Mouse (Mus musculus) hindbrain, embryonic 11.5 days (tissue): ENCODE measurements at regions not wholly inside any gene's neighbourhood (a gene's known extent, or its start where the extent isn't known, plus 50 kb on each side); places are given as distances from the start of the nearest gene placed in this dataset.

Experiments
- ATAC-seq: fragments of 200-750 bp; cut with Nextera tagmentation; 2 replicates; pipeline ENCODE4 v1.8.0; 2017; ENCODE audit warnings: mild to moderate bottlenecking, moderate TSS enrichment, moderate library complexity; ENCODE audit not compliant: low FRiP score
- DNase-seq: peaks from one replicate; pipeline ENCODE4 v3.0.0-alpha.2; 2015; ENCODE audit warnings: low spot score
- H3K27ac ChIP-seq: fragments of 300-500 bp; sonication (generic); 2 replicates; pipeline ENCODE4 v1.5.1; 2014; ENCODE audit warnings: mild to moderate bottlenecking, low read depth, low read length
- H3K27me3 ChIP-seq: fragments of 300-500 bp; sonication (generic); 2 replicates; pipeline ENCODE4 v1.6.1; 2014; ENCODE audit warnings: mild to moderate bottlenecking, low read length, moderate library complexity, mixed read lengths; ENCODE audit not compliant: control insufficient read depth, insufficient read depth
- H3K36me3 ChIP-seq: fragments of 300-500 bp; sonication (generic); 2 replicates; pipeline ENCODE4 v1.6.1; 2014; ENCODE audit warnings: mild to moderate bottlenecking, low read length, moderate library complexity, mixed read lengths; ENCODE audit not compliant: control insufficient read depth, insufficient read depth
- H3K4me1 ChIP-seq: fragments of 300-500 bp; sonication (generic); replicated peaks from 2 replicates; pipeline ENCODE4 v1.6.1; 2014; ENCODE audit warnings: low read length, mixed read lengths; ENCODE audit not compliant: control insufficient read depth, insufficient read depth
- H3K4me2 ChIP-seq: fragments of 300-500 bp; sonication (generic); replicated peaks from 2 replicates; pipeline ENCODE4 v1.6.1; 2014; ENCODE audit warnings: mild to moderate bottlenecking, low read depth, low read length
- H3K4me3 ChIP-seq: fragments of 300-500 bp; sonication (generic); 2 replicates; pipeline ENCODE4 v1.5.1; 2014; ENCODE audit warnings: low read depth, low read length
- H3K9ac ChIP-seq: fragments of 300-500 bp; sonication (generic); 2 replicates; pipeline ENCODE4 v1.6.1; 2014; ENCODE audit warnings: low read depth, low read length
- H3K9me3 ChIP-seq: fragments of 300-500 bp; sonication (generic); 2 replicates; pipeline ENCODE4 v1.6.1; 2016; ENCODE audit warnings: low read length; ENCODE audit not compliant: control insufficient read depth
- WGBS: fragments of 180-500 bp; shearing (Covaris S2); extraction: QIAGEN DNeasy Blood & Tissue Kit; methylation state at CpG from one replicate; pipeline ENCODE4 v1.1.7; 2014; 5-methylcytosine and 5-hydroxymethylcytosine counted together

GRCm38 (mm10) chr19:27140892-27141291 lies 75.4 kb upstream of the Vldlr start:
- ATAC-seq (no peak), DNase-seq (no peak)
- Histone ChIP-seq H3K4me3 (no peak overlapping the region), H3K9ac (no peak overlapping the region), H3K9me3 (no peaks in the 10 kb centered on the region), H3K4me2 (no peak overlapping the region), H3K4me1 (no peaks in the 10 kb centered on the region), H3K36me3 (no peaks in the 10 kb centered on the region), H3K27ac (no peak overlapping the region), H3K27me3 (no peaks in the 10 kb centered on the region)
- 87% methylated on average over 3 of the region's 3 CpGs for WGBS

- Histone ChIP-seq H3K27ac (no peak overlapping the region), H3K4me3 (no peak overlapping the region), H3K9me3 (no peaks in the 10 kb centered on the region), H3K36me3 (no peaks in the 10 kb centered on the region), H3K9ac (no peak overlapping the region), H3K4me2 (no peak overlapping the region), H3K4me1 (no peaks in the 10 kb centered on the region), H3K27me3 (no peaks in the 10 kb centered on the region)
- DNase-seq (no peak), ATAC-seq (no peak)
- WGBS, result 85% methylated on average over 4 of the region's 4 CpGs
Measured at GRCm38 (mm10) chr19:27142181-27142580, 74.1 kb upstream of the Vldlr start.

GRCm38 (mm10) chr19:27147404-27147803 lies 68.9 kb upstream of the Vldlr start:
- DNase-seq (no peak), ATAC-seq (no peak)
- Histone ChIP-seq H3K27ac (no peak overlapping the region), H3K4me1 (no peaks in the 10 kb centered on the region), H3K4me2 (no peak overlapping the region), H3K27me3 (no peaks in the 10 kb centered on the region), H3K4me3 (no peak overlapping the region), H3K36me3 (no peaks in the 10 kb centered on the region), H3K9ac (no peak overlapping the region), H3K9me3 (no peaks in the 10 kb centered on the region)
- WGBS, result 82% methylated on average over 12 of the region's 12 CpGs

- no peak for DNase-seq
- H3K9ac ChIP-seq, result no peak overlapping the region
- WGBS, result 78% methylated on average over 5 of the region's 5 CpGs
Measured at GRCm38 (mm10) chr19:27148330-27148729, 68.0 kb upstream of the Vldlr start.

GRCm38 (mm10) chr19:27149567-27149966 lies 66.7 kb upstream of the Vldlr start:
- Histone ChIP-seq H3K4me2 (no peak overlapping the region), H3K4me1 (no peaks in the 10 kb centered on the region), H3K36me3 (no peaks in the 10 kb centered on the region), H3K9me3 (no peaks in the 10 kb centered on the region), H3K4me3 (no peak overlapping the region), H3K27me3 (no peaks in the 10 kb centered on the region), H3K9ac (no peak overlapping the region), H3K27ac (no peak overlapping the region)
- 78% methylated on average over 4 of the region's 4 CpGs for WGBS
- ATAC-seq, result no peak
- DNase-seq, result no peak

More at GRCm38 (mm10) chr19:27148330-27148729, 68.0 kb upstream of the Vldlr start:
- no peaks in the 10 kb centered on the region for H3K9me3 ChIP-seq
- no peak overlapping the region for H3K27ac ChIP-seq
- no peaks in the 10 kb centered on the region for H3K4me1 ChIP-seq
- no peak for ATAC-seq
- H3K36me3 ChIP-seq, result no peaks in the 10 kb centered on the region
- H3K4me2 ChIP-seq, result no peak overlapping the region
- no peak overlapping the region for H3K4me3 ChIP-seq
- no peaks in the 10 kb centered on the region for H3K27me3 ChIP-seq

- 66% methylated on average over 4 of the region's 4 CpGs for WGBS
- DNase-seq, result no peak
Measured at GRCm38 (mm10) chr19:27161933-27162332, 54.4 kb upstream of the Vldlr start.

More at GRCm38 (mm10) chr19:27161933-27162332, 54.4 kb upstream of the Vldlr start:
- no peak overlapping the region for H3K9ac ChIP-seq
- no peaks in the 10 kb centered on the region for H3K27me3 ChIP-seq
- H3K4me2 ChIP-seq, result no peak overlapping the region
- no peak overlapping the region for H3K4me3 ChIP-seq
- no peaks in the 10 kb centered on the region for H3K36me3 ChIP-seq
- no peaks in the 10 kb centered on the region for H3K9me3 ChIP-seq
- H3K27ac ChIP-seq, result no peak overlapping the region
- H3K4me1 ChIP-seq, result no peaks in the 10 kb centered on the region
- no peak for ATAC-seq
